Mouse (Mus musculus): ENCODE measurements around the gene Dtx2. TPM values are rescaled to one million over a fixed set of nuclear protein-coding genes. Genes with fewer than 3 reads are reported as not detected.

The Dtx2 gene
- 60.4 and 70.4 TPM in 2 replicates for polyA plus RNA-seq (2012; rRNA removed)

GRCm38 (mm10) chr5:135994725-135995687 lies at the start of gene Dtx2:
Gene Dtx2, plus strand, starts transcription at chr5:135994800.

GRCm38 (mm10) chr5:135974365-135974764 lies 20.2 kb upstream of the Dtx2 start, which contains the start of gene Ssc4d:
Gene Ssc4d, minus strand, starts transcription at chr5:135974531.

GRCm38 (mm10) chr5:135979904-135980303 lies 14.7 kb upstream of the Dtx2 start, which contains the start of gene Zp3:
Gene Zp3, plus strand, starts transcription at chr5:135980099.

GRCm38 (mm10) chr5:136038258-136039214 lies 43.9 kb downstream of the Dtx2 start, which contains the start of gene Upk3b:
Gene Upk3b, plus strand, starts transcription at chr5:136038496.

GRCm38 (mm10) chr5:136054301-136055077 lies 59.9 kb downstream of the Dtx2 start, which contains the start of gene Upk3bl:
Gene Upk3bl, plus strand, starts transcription at chr5:136054492.

Other genes with a start within 250 kb of the Dtx2 start
- 2.3 and 2.6 TPM in 2 replicates for gene Styxl1, start 216.4 kb upstream of the Dtx2 start, polyA plus RNA-seq (2012; rRNA removed)
- 551 and 725 TPM in 2 replicates for gene Mdh2, start 216.3 kb upstream of the Dtx2 start, polyA plus RNA-seq (2012; rRNA removed)
- gene Srrm3, start 187.9 kb upstream of the Dtx2 start, polyA plus RNA-seq (2012; rRNA removed) = 0.03 and 0.10 TPM in 2 replicates
- gene Hspb1, start 106.9 kb upstream of the Dtx2 start, polyA plus RNA-seq (2012; rRNA removed) = 447 and 474 TPM in 2 replicates
- 116 and 123 TPM in 2 replicates for gene Ywhag, start 60.2 kb upstream of the Dtx2 start, polyA plus RNA-seq (2012; rRNA removed)
- 8.4 and 10.3 TPM in 2 replicates for gene Ssc4d, start 20.3 kb upstream of the Dtx2 start, polyA plus RNA-seq (2012; rRNA removed)
- gene Zp3, start 14.7 kb upstream of the Dtx2 start, polyA plus RNA-seq (2012; rRNA removed) = 159 and 201 TPM in 2 replicates
- 48.6 and 57.1 TPM in 2 replicates for gene Upk3b, start 43.7 kb downstream of the Dtx2 start, polyA plus RNA-seq (2012; rRNA removed)
- gene Upk3bl, start 59.7 kb downstream of the Dtx2 start, polyA plus RNA-seq (2012; rRNA removed) = 2.7 and 2.8 TPM in 2 replicates
- 23.7 and 24.4 TPM in 2 replicates for gene Rasa4, start 89.1 kb downstream of the Dtx2 start, polyA plus RNA-seq (2012; rRNA removed)
- 34.0 and 70.8 TPM in 2 replicates for gene Polr2j, start 121.8 kb downstream of the Dtx2 start, polyA plus RNA-seq (2012; rRNA removed)
- 56.3 and 56.8 TPM in 2 replicates for gene Lrwd1, start 141.3 kb downstream of the Dtx2 start, polyA plus RNA-seq (2012; rRNA removed)
- gene Alkbh4, start 141.3 kb downstream of the Dtx2 start, polyA plus RNA-seq (2012; rRNA removed) = 22.1 and 22.2 TPM in 2 replicates
- gene Orai2, start 175.9 kb downstream of the Dtx2 start, polyA plus RNA-seq (2012; rRNA removed) = 20.0 and 25.3 TPM in 2 replicates
- gene Prkrip1, start 204.2 kb downstream of the Dtx2 start, polyA plus RNA-seq (2012; rRNA removed) = 11.5 and 15.5 TPM in 2 replicates